Mouse (Mus musculus) midbrain, embryonic 16.5 days (tissue): ENCODE results near the gene Rab3il1. TPM values are rescaled to one million over a fixed set of nuclear protein-coding genes. Genes with fewer than 3 reads are reported as not detected.

ENCODE experiments used
- ATAC-seq: fragments of 200-750 bp; cut with Nextera tagmentation; 2 replicates; pipeline ENCODE4 v1.8.0; 2017; ENCODE audit warnings: moderate TSS enrichment
- H3K27ac ChIP-seq: fragments of 300-500 bp; sonication (generic); 2 replicates; pipeline ENCODE4 v1.5.1; 2014; ENCODE audit warnings: mild to moderate bottlenecking, low read length, mixed read lengths
- H3K27me3 ChIP-seq: fragments of 300-500 bp; sonication (generic); 2 replicates; pipeline ENCODE4 v1.6.1; 2014; ENCODE audit warnings: low read depth, low read length, mixed read lengths; ENCODE audit not compliant: control insufficient read depth, insufficient read depth
- H3K36me3 ChIP-seq: fragments of 300-500 bp; sonication (generic); 2 replicates; pipeline ENCODE4 v1.6.1; 2014; ENCODE audit warnings: mild to moderate bottlenecking, low read length, moderate library complexity, mixed read lengths; ENCODE audit not compliant: control insufficient read depth, insufficient read depth
- H3K4me1 ChIP-seq: fragments of 300-500 bp; sonication (generic); 2 replicates; pipeline ENCODE4 v1.6.1; 2014; ENCODE audit warnings: mild to moderate bottlenecking, low read length, mixed read lengths; ENCODE audit not compliant: control insufficient read depth, insufficient read depth
- H3K4me2 ChIP-seq: fragments of 300-500 bp; sonication (generic); 2 replicates; pipeline ENCODE4 v1.6.1; 2014; ENCODE audit warnings: mild to moderate bottlenecking, low read length, mixed read lengths
- H3K4me3 ChIP-seq: fragments of 300-500 bp; sonication (generic); 2 replicates; pipeline ENCODE4 v1.5.1; 2014; ENCODE audit warnings: low read depth, mild to moderate bottlenecking, low read length, moderate library complexity, mixed read lengths
- H3K9ac ChIP-seq: fragments of 300-500 bp; sonication (generic); 2 replicates; pipeline ENCODE4 v1.6.1; 2014; ENCODE audit warnings: low read depth, low read length, mixed read lengths
- H3K9me3 ChIP-seq: fragments of 300-500 bp; sonication (generic); replicated peaks from 2 replicates; pipeline ENCODE4 v1.6.1; 2014; ENCODE audit warnings: mild to moderate bottlenecking, low read length, mixed read lengths; ENCODE audit not compliant: control insufficient read depth, poor library complexity, severe bottlenecking
- WGBS: fragments of 180-500 bp; shearing (Covaris S2); extraction: QIAGEN DNeasy Blood & Tissue Kit; methylation state at CpG from one replicate; pipeline ENCODE4 v1.1.7; 2014; 5-methylcytosine and 5-hydroxymethylcytosine counted together
- polyA plus RNA-seq: library from polyadenylated mRNA; unstranded; fragments of >200 nt; fragmentation: Nextera tagmentation; extraction: Ambion mirVana; gene quantifications from 2 replicates; pipeline ENCODE4 v1.2.1, GENCODE M21; 2015

The Rab3il1 gene
- polyA plus RNA-seq, 1 experiment from 2014 or later, result 21.4 TPM

GRCm38 (mm10) chr19:10041388-10042148, 40.1 kb downstream of the Rab3il1 start, which contains the start of gene Fads3:
Fads3 (plus strand) TSS chr19:10041569.
- WGBS, result under 1% methylated on average over 59 of the region's 69 CpGs
- H3K36me3 ChIP-seq, result no peaks in the 10 kb centered on the region
- no peaks in the 10 kb centered on the region for H3K27me3 ChIP-seq
- H3K9ac ChIP-seq, result peak within 1 kb of the TSS; percentile 90
- no peaks in the 10 kb centered on the region for H3K9me3 ChIP-seq
- H3K4me3 ChIP-seq, result peak within 1 kb of the TSS; percentile 73
- peak within 1 kb of the TSS; percentile 75 for H3K4me2 ChIP-seq
- ATAC-seq, result peak; percentile 90
- H3K4me1 ChIP-seq, result peaks cover 16% of the 10 kb centered on the region
- H3K27ac ChIP-seq, result peak within 1 kb of the TSS; percentile 65

- WGBS, result 52% methylated on average over 6 of the region's 6 CpGs
- H3K4me2 ChIP-seq, result peak overlapping the region; percentile 75
- H3K4me1 ChIP-seq, result peaks cover 16% of the 10 kb centered on the region
- peak overlapping the region; percentile 65; the same call in 1 of the 2 replicates for H3K27ac ChIP-seq
- H3K9ac ChIP-seq, result peak overlapping the region; percentile 90
- H3K36me3 ChIP-seq, result no peaks in the 10 kb centered on the region
- peak; percentile 46 for ATAC-seq
- H3K27me3 ChIP-seq, result no peaks in the 10 kb centered on the region
- H3K4me3 ChIP-seq, result peak overlapping the region; percentile 73
- H3K9me3 ChIP-seq, result no peaks in the 10 kb centered on the region
Measured at GRCm38 (mm10) chr19:10042232-10042631, 40.8 kb downstream of the Rab3il1 start.

GRCm38 (mm10) chr19:10042816-10043215, 41.3 kb downstream of the Rab3il1 start:
- H3K4me3 ChIP-seq, result peak overlapping the region; percentile 73
- no peak for ATAC-seq
- WGBS, result 81% methylated on average over 4 of the region's 4 CpGs
- H3K9ac ChIP-seq, result no peak overlapping the region
- peak overlapping the region; percentile 75 for H3K4me2 ChIP-seq
- peaks cover 16% of the 10 kb centered on the region for H3K4me1 ChIP-seq
- no peaks in the 10 kb centered on the region for H3K27me3 ChIP-seq
- H3K36me3 ChIP-seq, result no peaks in the 10 kb centered on the region
- no peak overlapping the region for H3K27ac ChIP-seq
- no peaks in the 10 kb centered on the region for H3K9me3 ChIP-seq

GRCm38 (mm10) chr19:10043643-10044042, 42.2 kb downstream of the Rab3il1 start:
- Histone ChIP-seq H3K4me1 (peaks cover 16% of the 10 kb centered on the region), H3K9ac (no peak overlapping the region), H3K4me3 (no peak overlapping the region), H3K27ac (no peak overlapping the region), H3K36me3 (no peaks in the 10 kb centered on the region), H3K4me2 (peak overlapping the region; percentile 75; the same call in 1 of the 2 replicates), H3K27me3 (no peaks in the 10 kb centered on the region), H3K9me3 (no peaks in the 10 kb centered on the region)
- no peak for ATAC-seq

- Histone ChIP-seq H3K27me3 (no peaks in the 10 kb centered on the region), H3K27ac (no peak overlapping the region), H3K4me1 (peaks cover 15% of the 10 kb centered on the region), H3K9ac (no peak overlapping the region), H3K4me2 (no peak overlapping the region), H3K4me3 (no peak overlapping the region), H3K36me3 (no peaks in the 10 kb centered on the region), H3K9me3 (no peaks in the 10 kb centered on the region)
- WGBS, result 81% methylated on average over 2 of the region's 2 CpGs
- no peak for ATAC-seq
Measured at GRCm38 (mm10) chr19:10045707-10046106, 44.2 kb downstream of the Rab3il1 start.

- Histone ChIP-seq H3K9me3 (no peaks in the 10 kb centered on the region), H3K4me1 (peaks cover 11% of the 10 kb centered on the region), H3K27ac (no peak overlapping the region), H3K36me3 (no peaks in the 10 kb centered on the region), H3K4me2 (no peak overlapping the region), H3K27me3 (no peaks in the 10 kb centered on the region), H3K4me3 (no peak overlapping the region), H3K9ac (no peak overlapping the region)
- no peak for ATAC-seq
- WGBS, result 77% methylated on average over 4 of the region's 4 CpGs
Measured at GRCm38 (mm10) chr19:10046346-10046745, 44.9 kb downstream of the Rab3il1 start.

GRCm38 (mm10) chr19:10046983-10047382, 45.5 kb downstream of the Rab3il1 start:
- Histone ChIP-seq H3K4me2 (no peak overlapping the region), H3K4me1 (peaks cover 11% of the 10 kb centered on the region), H3K27ac (no peak overlapping the region), H3K36me3 (no peaks in the 10 kb centered on the region), H3K9me3 (no peaks in the 10 kb centered on the region), H3K4me3 (no peak overlapping the region), H3K27me3 (no peaks in the 10 kb centered on the region), H3K9ac (no peak overlapping the region)
- 56% methylated on average over 3 of the region's 3 CpGs for WGBS
- ATAC-seq, result no peak

GRCm38 (mm10) chr19:10049533-10049932, 48.1 kb downstream of the Rab3il1 start:
- H3K36me3 ChIP-seq, result peaks cover 6% of the 10 kb centered on the region; the same call in 1 of the 2 replicates
- H3K27ac ChIP-seq, result no peak overlapping the region
- no peaks in the 10 kb centered on the region for H3K27me3 ChIP-seq
- H3K4me2 ChIP-seq, result no peak overlapping the region
- H3K4me1 ChIP-seq, result no peaks in the 10 kb centered on the region
- H3K9ac ChIP-seq, result no peak overlapping the region
- no peak for ATAC-seq
- no peak overlapping the region for H3K4me3 ChIP-seq
- no peaks in the 10 kb centered on the region for H3K9me3 ChIP-seq

- 92% methylated on average over 1 of the region's 2 CpGs for WGBS
- Histone ChIP-seq H3K36me3 (peaks cover 12% of the 10 kb centered on the region; the same call in 1 of the 2 replicates), H3K9me3 (no peaks in the 10 kb centered on the region), H3K4me1 (no peaks in the 10 kb centered on the region), H3K4me3 (no peak overlapping the region), H3K27me3 (no peaks in the 10 kb centered on the region), H3K4me2 (no peak overlapping the region), H3K27ac (no peak overlapping the region), H3K9ac (no peak overlapping the region)
- ATAC-seq, result no peak
Measured at GRCm38 (mm10) chr19:10050438-10050837, 49.0 kb downstream of the Rab3il1 start.
